In the genomic region with DNA sequence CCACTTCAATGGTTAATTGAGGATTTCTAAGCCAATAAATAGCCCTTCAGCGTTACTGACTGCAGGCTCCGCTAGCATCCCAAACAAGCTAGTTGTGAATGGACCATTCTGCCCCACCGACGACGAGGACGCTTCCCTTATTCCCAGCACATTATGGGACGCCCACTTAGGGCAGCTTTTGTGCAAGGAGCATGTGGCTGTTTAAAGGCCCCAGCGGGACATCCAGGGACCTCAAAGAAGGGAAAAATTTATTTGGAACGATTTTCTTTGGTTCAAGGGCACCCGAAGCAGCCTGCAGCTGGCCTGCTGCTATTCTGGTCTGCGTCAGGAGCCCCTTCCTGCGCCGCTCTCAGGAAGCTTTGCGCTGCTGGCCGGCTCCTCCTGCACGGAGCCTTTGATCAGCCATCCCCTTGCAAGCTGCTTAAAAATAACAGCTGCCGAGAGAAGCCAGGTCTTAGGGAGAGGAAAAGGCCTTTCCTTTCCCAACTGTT, we compare ENCODE assay signal across 8 mouse cellular contexts.
DNase-seq lines count a peak whose midpoint lies in the region; ATAC-seq lines count a peak whose summit lies in the region.

No protein-coding gene starts in this region.

- DNase-seq in left cerebral cortex, adult 18-20 months (ENCODE audit: low spot score in 2 of 2): peak; percentile 5 to 6
- no peak for DNase-seq in left cerebral cortex, adult 11 months (ENCODE audit: low spot score)
- DNase-seq in frontal cortex, postnatal 14 days (ENCODE audit: low spot score in 2 of 2): peak; percentile 21 to 48
- DNase-seq in layer of hippocampus, postnatal 36 days: peak; percentile 11 to 35
- DNase-seq in mesoderm, embryonic 11.5 days (ENCODE audit: low read depth, low spot score): peak; percentile 78
- no peak for DNase-seq in spleen, postnatal 14 days (ENCODE audit: low spot score in 2 of 2)

- peaks cover 4% of the 10 kb centered on the region; the same call in 1 of the 2 replicates for H3K9me3 ChIP-seq in hindbrain, embryonic 13.5 days
- H3K9me3 ChIP-seq in stomach, embryonic 16.5 days (replicated peaks; ENCODE audit: control insufficient read depth, low read length): peaks cover 3% of the 10 kb centered on the region; the same call in 1 of the 2 replicates

- no peaks in the 10 kb centered on the region for H3K36me3 ChIP-seq in hindbrain, embryonic 13.5 days
- no peaks in the 10 kb centered on the region for H3K36me3 ChIP-seq in stomach, embryonic 16.5 days (ENCODE audit: control insufficient read depth, insufficient read depth, low read length)

- ATAC-seq in hindbrain, embryonic 13.5 days (ENCODE audit: low FRiP score): peak; percentile 72
- peak; percentile 72; the same call in 1 of the 2 replicates for ATAC-seq in stomach, embryonic 16.5 days (ENCODE audit: insufficient read depth, low FRiP score)

- peak overlapping the region; percentile 62 for H3K27ac ChIP-seq in hindbrain, embryonic 13.5 days
- peak overlapping the region; percentile 49; the same call in 1 of the 2 replicates for H3K27ac ChIP-seq in stomach, embryonic 16.5 days (ENCODE audit: low read length)

- H3K4me1 ChIP-seq in hindbrain, embryonic 13.5 days (replicated peaks): peaks cover 8% of the 10 kb centered on the region
- H3K4me1 ChIP-seq in stomach, embryonic 16.5 days (ENCODE audit: control insufficient read depth, insufficient read depth, low read length): peaks cover 3% of the 10 kb centered on the region; the same call in 1 of the 2 replicates

- WGBS in hindbrain, embryonic 13.5 days: 1% methylated on average over 17 of the region's 17 CpGs
- 9% methylated on average over 17 of the region's 17 CpGs for WGBS in stomach, embryonic 16.5 days

- H3K4me3 ChIP-seq in hindbrain, embryonic 13.5 days: peak overlapping the region; percentile 30
- peak overlapping the region; percentile 16; the same call in 1 of the 2 replicates for H3K4me3 ChIP-seq in stomach, embryonic 16.5 days (replicated peaks; ENCODE audit: low read length)

- H3K27me3 ChIP-seq in hindbrain, embryonic 13.5 days: peaks cover 13% of the 10 kb centered on the region; the same call in 1 of the 2 replicates
- H3K27me3 ChIP-seq in stomach, embryonic 16.5 days (ENCODE audit: control insufficient read depth, insufficient read depth, low read length): no peaks in the 10 kb centered on the region

- peak overlapping the region; percentile 54 for H3K4me2 ChIP-seq in hindbrain, embryonic 13.5 days
- H3K4me2 ChIP-seq in stomach, embryonic 16.5 days (ENCODE audit: low read depth, low read length): peak overlapping the region; percentile 40

- H3K9ac ChIP-seq in hindbrain, embryonic 13.5 days: peak overlapping the region; percentile 40; the same call in 1 of the 2 replicates
- H3K9ac ChIP-seq in stomach, embryonic 16.5 days (ENCODE audit: low read length): peak overlapping the region; percentile 51

Comparison
In these comparisons a context has a peak if more than half of its experiments do, and no peak if none do; other contexts are left out.
1. DNase-seq: peak in left cerebral cortex, adult 18-20 months (2 of 2), frontal cortex, postnatal 14 days (2 of 2), layer of hippocampus, postnatal 36 days (2 of 2) and mesoderm, embryonic 11.5 days (single experiment); none in left cerebral cortex, adult 11 months (single experiment) and spleen, postnatal 14 days (0 of 2).